Mouse (Mus musculus) adrenal gland, adult (tissue): ENCODE measurements around the gene Dnah8.
"Not testable (repeated sequence)": the region's sequence is repeated elsewhere in the genome, so short reads cannot be mapped to it uniquely, and the experiment has no call there.

Source experiments
- DNase-seq, 2 experiments: peaks; one replicate each; pipeline ENCODE4 v3.0.0; 2022 to 2023; ENCODE audit warnings: low spot score in 1 of 2; ENCODE audit not compliant: inconsistent age in 2 of 2

Gene Dnah8

GRCm38 (mm10) chr17:30624132-30624531 is at the start of gene Dnah8:
TSS of gene Dnah8 (plus strand) at chr17:30624354.
- not testable (repeated sequence) for DNase-seq

GRCm38 (mm10) chr17:30574783-30575075 is 49.4 kb upstream of the Dnah8 start:
- DNase-seq, result no peak

- peak in 1 of 2 experiments; percentile 89 for DNase-seq
Measured at GRCm38 (mm10) chr17:30575121-30575904, 48.8 kb upstream of the Dnah8 start.

- DNase-seq, result peak; percentile 94 to 100
Measured at GRCm38 (mm10) chr17:30575941-30576773, 48.0 kb upstream of the Dnah8 start, which contains the start of gene Btbd9. TSS of gene Btbd9 (minus strand) at chr17:30576488.

- DNase-seq, result peak in 1 of 2 experiments; percentile 37
Measured at GRCm38 (mm10) chr17:30576946-30577345, 47.2 kb upstream of the Dnah8 start.

GRCm38 (mm10) chr17:30580781-30581180 is 43.4 kb upstream of the Dnah8 start:
- no peak for DNase-seq

GRCm38 (mm10) chr17:30581201-30581600 is 43.0 kb upstream of the Dnah8 start:
- peak in 1 of 2 experiments; percentile 60 for DNase-seq

- no peak for DNase-seq
Measured at GRCm38 (mm10) chr17:30582313-30582712, 41.8 kb upstream of the Dnah8 start.

GRCm38 (mm10) chr17:30583258-30584001 is 40.7 kb upstream of the Dnah8 start:
- no peak for DNase-seq

GRCm38 (mm10) chr17:30590417-30591198 is 33.5 kb upstream of the Dnah8 start:
- peak; percentile 65 to 89 for DNase-seq

- no peak for DNase-seq
Measured at GRCm38 (mm10) chr17:30594407-30594806, 29.7 kb upstream of the Dnah8 start.

GRCm38 (mm10) chr17:30594846-30595245 is 29.3 kb upstream of the Dnah8 start:
- DNase-seq, result no peak

- DNase-seq, result no peak
Measured at GRCm38 (mm10) chr17:30597786-30598185, 26.4 kb upstream of the Dnah8 start.

GRCm38 (mm10) chr17:30598300-30598699 is 25.9 kb upstream of the Dnah8 start:
- no peak for DNase-seq

- no peak for DNase-seq
Measured at GRCm38 (mm10) chr17:30602175-30602574, 22.0 kb upstream of the Dnah8 start.

- DNase-seq, result no peak
Measured at GRCm38 (mm10) chr17:30604296-30604695, 19.9 kb upstream of the Dnah8 start.

GRCm38 (mm10) chr17:30605001-30605400 is 19.2 kb upstream of the Dnah8 start:
- DNase-seq, result no peak

GRCm38 (mm10) chr17:30606206-30606605 is 17.9 kb upstream of the Dnah8 start:
- DNase-seq, result no peak

- no peak for DNase-seq
Measured at GRCm38 (mm10) chr17:30606634-30607081, 17.5 kb upstream of the Dnah8 start.

GRCm38 (mm10) chr17:30607330-30607729 is 16.8 kb upstream of the Dnah8 start:
- DNase-seq, result no peak
